Mouse (Mus musculus): ENCODE data around the gene Nudt14. TPM values are rescaled to one million over a fixed set of nuclear protein-coding genes. Genes with fewer than 3 reads are reported as not detected.

The Nudt14 gene
- polyA plus RNA-seq, 1 experiment from 2014 or later, result 83.8 TPM

GRCm38 (mm10) chr12:112903941-112904340 is 38.0 kb downstream of the Nudt14 start:
- Histone ChIP-seq H3K4me1 (0 out of 2 replicates have a peak, but pooled peaks cover 4% of the 10 kb centered on the region), H3K4me3 (no peak overlapping the region), H3K36me3 (peaks cover 3% of the 10 kb centered on the region; the same call in 1 of the 2 replicates), H3K9ac (no peak overlapping the region), H3K4me2 (replicated peaks) (no peak overlapping the region), H3K9me3 (no peaks in the 10 kb centered on the region), H3K27ac (no peak overlapping the region), H3K27me3 (no peaks in the 10 kb centered on the region)
- ATAC-seq (ENCODE audit: low FRiP score, low read depth), result no peak
- 68% methylated on average over 8 of the region's 8 CpGs for WGBS

- Histone ChIP-seq H3K9me3 (no peaks in the 10 kb centered on the region), H3K4me2 (replicated peaks) (no peak overlapping the region), H3K36me3 (no peaks in the 10 kb centered on the region), H3K4me3 (no peak overlapping the region), H3K9ac (no peak overlapping the region), H3K4me1 (0 out of 2 replicates have a peak, but pooled peaks cover 4% of the 10 kb centered on the region), H3K27me3 (peaks cover 4% of the 10 kb centered on the region; the same call in 1 of the 2 replicates), H3K27ac (no peak overlapping the region)
- 76% methylated on average over 9 of the region's 9 CpGs for WGBS
- ATAC-seq (ENCODE audit: low FRiP score, low read depth), result no peak
Observed at GRCm38 (mm10) chr12:112900641-112901040, 41.3 kb downstream of the Nudt14 start.

GRCm38 (mm10) chr12:112898960-112899359 is 43.0 kb downstream of the Nudt14 start:
- no peaks in the 10 kb centered on the region for H3K36me3 ChIP-seq
- 0 out of 2 replicates have a peak, but pooled peaks cover 9% of the 10 kb centered on the region for H3K4me1 ChIP-seq
- H3K9me3 ChIP-seq, result no peaks in the 10 kb centered on the region
- H3K9ac ChIP-seq, result no peak overlapping the region
- ATAC-seq (ENCODE audit: low FRiP score, low read depth), result no peak
- no peak overlapping the region for H3K27ac ChIP-seq
- peaks cover 4% of the 10 kb centered on the region; the same call in 1 of the 2 replicates for H3K27me3 ChIP-seq
- WGBS, result 47% methylated on average over 4 of the region's 4 CpGs
- no peak overlapping the region for H3K4me3 ChIP-seq
- no peak overlapping the region for H3K4me2 ChIP-seq (replicated peaks)

GRCm38 (mm10) chr12:112898351-112898750 is 43.6 kb downstream of the Nudt14 start:
- ATAC-seq (ENCODE audit: low FRiP score, low read depth), result no peak
- no peak overlapping the region for H3K27ac ChIP-seq
- 67% methylated on average over 12 of the region's 12 CpGs for WGBS
- H3K9ac ChIP-seq, result no peak overlapping the region
- H3K36me3 ChIP-seq, result no peaks in the 10 kb centered on the region
- no peak overlapping the region for H3K4me2 ChIP-seq (replicated peaks)
- no peaks in the 10 kb centered on the region for H3K9me3 ChIP-seq
- 0 out of 2 replicates have a peak, but pooled peaks cover 9% of the 10 kb centered on the region for H3K4me1 ChIP-seq
- H3K27me3 ChIP-seq, result peaks cover 4% of the 10 kb centered on the region; the same call in 1 of the 2 replicates
- no peak overlapping the region for H3K4me3 ChIP-seq

GRCm38 (mm10) chr12:112897522-112898212 is 44.3 kb downstream of the Nudt14 start:
- Histone ChIP-seq H3K4me1 (0 out of 2 replicates have a peak, but pooled peaks cover 9% of the 10 kb centered on the region), H3K4me3 (no peak overlapping the region), H3K27me3 (peaks cover 4% of the 10 kb centered on the region; the same call in 1 of the 2 replicates), H3K9ac (no peak overlapping the region), H3K9me3 (no peaks in the 10 kb centered on the region), H3K36me3 (no peaks in the 10 kb centered on the region), H3K27ac (no peak overlapping the region), H3K4me2 (replicated peaks) (peak overlapping the region; percentile 23; the same call in 1 of the 2 replicates)
- ATAC-seq (ENCODE audit: low FRiP score, low read depth), result 0 out of 2 replicates have a peak, but pooled peaks have one; percentile 53
- WGBS, result 32% methylated on average over 16 of the region's 16 CpGs

GRCm38 (mm10) chr12:112894969-112895368 is 47.0 kb downstream of the Nudt14 start:
- H3K4me3 ChIP-seq, result no peak overlapping the region
- ATAC-seq (ENCODE audit: low FRiP score, low read depth), result no peak
- H3K27me3 ChIP-seq, result peaks cover 4% of the 10 kb centered on the region; the same call in 1 of the 2 replicates
- 63% methylated on average over 4 of the region's 4 CpGs for WGBS
- H3K4me2 ChIP-seq (replicated peaks), result no peak overlapping the region
- H3K9me3 ChIP-seq, result no peaks in the 10 kb centered on the region
- H3K27ac ChIP-seq, result no peak overlapping the region
- H3K4me1 ChIP-seq, result 0 out of 2 replicates have a peak, but pooled peaks cover 9% of the 10 kb centered on the region
- H3K9ac ChIP-seq, result no peak overlapping the region
- no peaks in the 10 kb centered on the region for H3K36me3 ChIP-seq

DNA sequence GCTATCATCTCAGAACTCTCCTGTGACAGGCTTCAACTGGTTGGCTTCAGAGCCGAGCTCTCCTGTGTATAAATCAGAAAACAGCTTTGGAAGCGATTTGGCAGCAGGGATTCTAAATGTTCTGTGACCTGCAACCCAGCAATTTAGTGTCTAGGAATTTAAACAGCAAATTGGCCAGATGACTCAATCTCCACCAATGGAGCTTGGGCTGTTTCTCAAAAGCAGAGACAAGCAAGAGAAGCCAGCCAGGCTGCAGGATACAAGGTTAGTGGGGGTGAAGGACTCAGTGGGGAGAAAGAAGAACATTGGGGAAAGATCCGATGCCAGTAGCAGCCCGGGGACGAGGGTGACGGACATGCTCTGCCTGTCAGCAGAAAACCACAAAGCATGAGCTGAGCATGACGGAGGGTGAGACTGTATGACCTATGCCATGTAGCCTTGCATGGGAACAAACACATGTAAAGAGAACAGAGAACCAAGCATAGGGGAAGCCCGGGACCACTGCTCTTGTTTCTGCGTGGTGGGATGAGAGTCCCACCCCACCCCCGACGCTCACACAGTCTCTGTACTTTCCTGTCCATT is 47.5 kb downstream of the Nudt14 start:
- Histone ChIP-seq H3K27ac (no peak overlapping the region), H3K4me2 (replicated peaks) (no peak overlapping the region), H3K9me3 (no peaks in the 10 kb centered on the region), H3K27me3 (peaks cover 4% of the 10 kb centered on the region; the same call in 1 of the 2 replicates), H3K4me3 (no peak overlapping the region), H3K4me1 (0 out of 2 replicates have a peak, but pooled peaks cover 9% of the 10 kb centered on the region), H3K36me3 (no peaks in the 10 kb centered on the region), H3K9ac (no peak overlapping the region)
- WGBS, result 64% methylated on average over 11 of the region's 11 CpGs
- ATAC-seq (ENCODE audit: low FRiP score, low read depth), result no peak

- Histone ChIP-seq H3K36me3 (no peaks in the 10 kb centered on the region), H3K4me1 (no peaks in the 10 kb centered on the region), H3K27me3 (peaks cover 3% of the 10 kb centered on the region; the same call in 1 of the 2 replicates), H3K4me2 (replicated peaks) (no peak overlapping the region), H3K27ac (no peak overlapping the region), H3K9ac (no peak overlapping the region), H3K4me3 (no peak overlapping the region), H3K9me3 (peaks cover 3% of the 10 kb centered on the region; the same call in 1 of the 2 replicates)
- ATAC-seq (ENCODE audit: low FRiP score, low read depth), result 0 out of 2 replicates have a peak, but pooled peaks have one; percentile 32
- 40% methylated on average over 7 of the region's 7 CpGs for whole genome bisulfite sequencing
Observed at GRCm38 (mm10) chr12:112885465-112885864, 56.5 kb downstream of the Nudt14 start.

Small RNA genes lying within 50 kb of the gene (microRNA-seq; reads per million reads assigned to microRNA genes)
- gene Mir6941, result not detected

Other genes starting within 250 kb of the Nudt14 start
- 14.7 and 16.6 TPM in 2 replicates for gene Cep170b, start 221.7 kb downstream of the Nudt14 start, polyA plus RNA-seq (2015; fragmentation: Nextera tagmentation; extraction: Ambion mirVana)
- 6.1 and 7.2 TPM in 2 replicates for gene Pld4, start 181.5 kb downstream of the Nudt14 start, polyA plus RNA-seq (2015; fragmentation: Nextera tagmentation; extraction: Ambion mirVana)
- gene Ahnak2, start 139.5 kb downstream of the Nudt14 start, polyA plus RNA-seq (2015; fragmentation: Nextera tagmentation; extraction: Ambion mirVana), result 0.61 and 0.64 TPM in 2 replicates
- gene Clba1, start 133.2 kb downstream of the Nudt14 start, polyA plus RNA-seq (2015; fragmentation: Nextera tagmentation; extraction: Ambion mirVana), result 7.9 and 8.8 TPM in 2 replicates
- gene Cdca4, start 112.7 kb downstream of the Nudt14 start, polyA plus RNA-seq (2015; fragmentation: Nextera tagmentation; extraction: Ambion mirVana), result 132 and 134 TPM in 2 replicates
- gene Gpr132, start 73.9 kb downstream of the Nudt14 start, polyA plus RNA-seq (2015; fragmentation: Nextera tagmentation; extraction: Ambion mirVana), result 0.11 and 0.13 TPM in 2 replicates
- 5.9 and 7.8 TPM in 2 replicates for gene Jag2, start 12.3 kb downstream of the Nudt14 start, polyA plus RNA-seq (2015; fragmentation: Nextera tagmentation; extraction: Ambion mirVana)
- 26.7 and 27.5 TPM in 2 replicates for gene Btbd6, start 34.4 kb upstream of the Nudt14 start, polyA plus RNA-seq (2015; fragmentation: Nextera tagmentation; extraction: Ambion mirVana)
- 71.4 and 74.0 TPM in 2 replicates for gene Brf1, start 58.6 kb upstream of the Nudt14 start, polyA plus RNA-seq (2015; fragmentation: Nextera tagmentation; extraction: Ambion mirVana)
- gene Pacs2, start 72.4 kb upstream of the Nudt14 start, polyA plus RNA-seq (2015; fragmentation: Nextera tagmentation; extraction: Ambion mirVana), result 14.2 and 16.7 TPM in 2 replicates
- gene Tex22, start 132.4 kb upstream of the Nudt14 start, polyA plus RNA-seq (2015; fragmentation: Nextera tagmentation; extraction: Ambion mirVana), result 0.14 TPM in 1 of 2 replicates, not detected in the other
- gene Mta1, start 156.2 kb upstream of the Nudt14 start, polyA plus RNA-seq (2015; fragmentation: Nextera tagmentation; extraction: Ambion mirVana), result 17.8 and 18.7 TPM in 2 replicates
- gene Crip2, start 198.1 kb upstream of the Nudt14 start, polyA plus RNA-seq (2015; fragmentation: Nextera tagmentation; extraction: Ambion mirVana), result 70.0 and 70.4 TPM in 2 replicates
- 147 and 154 TPM in 2 replicates for gene Crip1, start 204.2 kb upstream of the Nudt14 start, polyA plus RNA-seq (2015; fragmentation: Nextera tagmentation; extraction: Ambion mirVana)
- gene Tedc1, start 214.3 kb upstream of the Nudt14 start, polyA plus RNA-seq (2015; fragmentation: Nextera tagmentation; extraction: Ambion mirVana), result 35.5 and 36.6 TPM in 2 replicates
- gene Tmem121, start 243.8 kb upstream of the Nudt14 start, polyA plus RNA-seq (2015; fragmentation: Nextera tagmentation; extraction: Ambion mirVana), result 21.2 and 23.4 TPM in 2 replicates

All from limb, embryonic 13.5 days (tissue).